ENCODE assay signal across 8 mouse cellular contexts in the genomic region with DNA sequence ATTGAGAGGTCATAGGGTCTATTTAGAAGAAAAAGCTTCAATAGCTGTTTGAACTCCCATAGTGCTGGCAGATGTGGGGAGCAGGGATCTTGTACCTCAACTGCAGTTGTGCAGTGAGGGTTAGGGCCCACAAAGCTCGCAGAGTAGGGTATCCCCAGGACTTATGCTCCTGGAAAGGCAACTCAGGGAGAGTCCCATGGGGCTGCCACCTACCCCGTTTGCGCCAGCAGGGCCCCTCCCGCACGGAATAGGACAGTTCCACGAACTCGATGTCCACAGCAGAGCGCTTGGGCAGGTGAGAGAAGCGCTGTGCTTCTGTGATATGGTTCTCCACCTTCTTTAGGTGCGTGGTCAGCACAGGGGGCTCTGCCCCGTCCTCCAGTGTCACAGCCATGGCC. TPM values are rescaled to one million over a fixed set of nuclear protein-coding genes. Genes with fewer than 3 reads are reported as not detected.
DNase-seq lines count a peak whose midpoint lies in the region; ATAC-seq and TF ChIP-seq lines count a peak whose summit lies in the region.

No protein-coding gene starts in this region.

- 17% methylated on average over 11 of the region's 11 CpGs for WGBS in thymus, adult 2 months
- 6% methylated on average over 11 of the region's 11 CpGs for WGBS in liver, embryonic 13.5 days (ENCODE audit: insufficient replicate concordance)
- WGBS in stomach, postnatal 0 days, result 16% methylated on average over 11 of the region's 11 CpGs

- DNase-seq in adrenal gland, postnatal 10 days, result peak; percentile 31
- DNase-seq in adrenal gland, adult 18-20 months (ENCODE audit: low spot score in 2 of 2), result no peak
- no peak for DNase-seq in thymus, adult 2 months
- no peak for DNase-seq in thymus, postnatal 25 days
- DNase-seq in liver, embryonic 13.5 days, result peak; percentile 29
- no peak for DNase-seq in stomach, postnatal 0 days (ENCODE audit: low spot score)
- DNase-seq in gastrocnemius, postnatal 25 days, result no peak

- H3K4me3 ChIP-seq in thymus, adult 2 months (ENCODE audit: control insufficient read depth, insufficient read depth, low read length), result 0 out of 2 replicates have a peak overlapping the region, but pooled peaks have one; percentile 9
- peak overlapping the region; percentile 97 for H3K4me3 ChIP-seq in liver, embryonic 13.5 days (replicated peaks)
- peak overlapping the region; percentile 61 for H3K4me3 ChIP-seq in stomach, postnatal 0 days (ENCODE audit: low read depth, low read length)

- peak overlapping the region; percentile 88 for H3K4me2 ChIP-seq in liver, embryonic 13.5 days
- peak overlapping the region; percentile 83 for H3K4me2 ChIP-seq in stomach, postnatal 0 days (replicated peaks; ENCODE audit: low read depth)

- H3K9me3 ChIP-seq in liver, embryonic 13.5 days (replicated peaks), result 0 out of 2 replicates have a peak, but pooled peaks cover 3% of the 10 kb centered on the region
- H3K9me3 ChIP-seq in stomach, postnatal 0 days (ENCODE audit: control insufficient read depth, low read length), result no peaks in the 10 kb centered on the region

- TF ChIP-seq POLR2A in thymus, adult 2 months (IDR thresholded peaks at IDR 0.05; ENCODE audit: control insufficient read depth, extremely low read depth, insufficient read depth, low read length, poor library complexity), result no peak

- TF ChIP-seq CTCF in thymus, adult 2 months (IDR thresholded peaks at IDR 0.05; ENCODE audit: borderline replicate concordance, control insufficient read depth, extremely low read depth, insufficient read depth, low read length, poor library complexity), result no peak
- TF ChIP-seq CTCF in stomach, postnatal 0 days (IDR thresholded peaks at IDR 0.05; ENCODE audit: low read depth), result no peak

- H3K9ac ChIP-seq in liver, embryonic 13.5 days, result peak overlapping the region; percentile 99
- peak overlapping the region; percentile 63 for H3K9ac ChIP-seq in stomach, postnatal 0 days (ENCODE audit: low read length)

- 0 out of 2 replicates have a peak, but pooled peaks have one; percentile 8 for ATAC-seq in liver, embryonic 13.5 days (ENCODE audit: low read depth)
- ATAC-seq in stomach, postnatal 0 days (ENCODE audit: low FRiP score, low TSS enrichment), result 0 out of 2 replicates have a peak, but pooled peaks have one; percentile 10
- ATAC-seq in activated CD4-positive, CD25-positive, alpha-beta regulatory T cell, adult 4 months, result no peak

- TF ChIP-seq EP300 in stomach, postnatal 0 days (optimal IDR thresholded peaks at IDR 0.05), result no peak

- H3K27ac ChIP-seq in thymus, adult 2 months (ENCODE audit: control insufficient read depth, insufficient read depth, low read length), result no peak overlapping the region
- H3K27ac ChIP-seq in liver, embryonic 13.5 days, result peak overlapping the region; percentile 97
- H3K27ac ChIP-seq in stomach, postnatal 0 days (replicated peaks), result no peak overlapping the region

- H3K36me3 ChIP-seq in thymus, adult 2 months (ENCODE audit: control insufficient read depth, insufficient read depth, low read length), result peaks cover 11% of the 10 kb centered on the region
- peaks cover 49% of the 10 kb centered on the region for H3K36me3 ChIP-seq in liver, embryonic 13.5 days
- H3K36me3 ChIP-seq in stomach, postnatal 0 days (ENCODE audit: control insufficient read depth, insufficient read depth, low read length), result peaks cover 4% of the 10 kb centered on the region; the same call in 1 of the 2 replicates

- H3K27me3 ChIP-seq in thymus, adult 2 months (ENCODE audit: control insufficient read depth, insufficient read depth, low read length), result peaks cover 20% of the 10 kb centered on the region
- 0 out of 2 replicates have a peak, but pooled peaks cover 8% of the 10 kb centered on the region for H3K27me3 ChIP-seq in liver, embryonic 13.5 days
- H3K27me3 ChIP-seq in stomach, postnatal 0 days (ENCODE audit: control insufficient read depth, insufficient read depth, low read length), result no peaks in the 10 kb centered on the region

- peaks cover 15% of the 10 kb centered on the region for H3K4me1 ChIP-seq in thymus, adult 2 months (replicated peaks; ENCODE audit: control insufficient read depth, insufficient read depth, low read length)
- peaks cover 73% of the 10 kb centered on the region for H3K4me1 ChIP-seq in liver, embryonic 13.5 days (replicated peaks)
- H3K4me1 ChIP-seq in stomach, postnatal 0 days (replicated peaks; ENCODE audit: control insufficient read depth, insufficient read depth), result no peaks in the 10 kb centered on the region

RNA-seq across cellular contexts. Expression of a gene that starts 1.4 kb away (rescaled TPM):
- total RNA-seq in adrenal gland, postnatal 10 days (2021), result 10 to 100 TPM; 15.0 to 23.1 TPM
- 10 to 100 TPM; 16.1 to 30.7 TPM for total RNA-seq in adrenal gland, adult 18-20 months (2021)
- polyA plus RNA-seq in thymus, adult 2 months (2012; rRNA removed), result 1.2 and 2.7 TPM in 2 replicates
- polyA plus RNA-seq in liver, embryonic 13.5 days (2015; fragmentation: Nextera tagmentation; extraction: Ambion mirVana), result 11.1 and 13.0 TPM in 2 replicates
- polyA plus RNA-seq in stomach, postnatal 0 days (2015; fragmentation: Nextera tagmentation; extraction: Ambion mirVana), result 1.4 TPM in 2 replicates
- not detected for polyA plus RNA-seq in activated CD4-positive, CD25-positive, alpha-beta regulatory T cell, adult 4 months (2017; shearing (Covaris generic))
- total RNA-seq in gastrocnemius, postnatal 25 days (2021), result under 1 TPM; 0.15 to 0.62 TPM

RNA-seq across cellular contexts. Expression of a gene that starts 18.5 kb away (rescaled TPM):
- total RNA-seq in adrenal gland, postnatal 10 days (2021), result 10 to 100 TPM; 17.3 to 24.4 TPM
- total RNA-seq in adrenal gland, adult 18-20 months (2021), result 10 to 100 TPM; 18.3 to 22.6 TPM
- 71.1 and 71.9 TPM in 2 replicates for polyA plus RNA-seq in thymus, adult 2 months (2012; rRNA removed)
- 11.4 and 11.5 TPM in 2 replicates for polyA plus RNA-seq in liver, embryonic 13.5 days (2015; fragmentation: Nextera tagmentation; extraction: Ambion mirVana)
- polyA plus RNA-seq in stomach, postnatal 0 days (2015; fragmentation: Nextera tagmentation; extraction: Ambion mirVana), result 8.9 and 9.4 TPM in 2 replicates
- 10 to 100 TPM; 18.1 to 21.7 TPM for polyA plus RNA-seq in activated CD4-positive, CD25-positive, alpha-beta regulatory T cell, adult 4 months (2017; shearing (Covaris generic))
- 1 to 10 TPM; 5.6 to 6.0 TPM for total RNA-seq in gastrocnemius, postnatal 25 days (2021)

RNA-seq across cellular contexts. Expression of a gene that starts 18.6 kb away (rescaled TPM):
- 10 to 100 TPM; 23.1 to 30.6 TPM for total RNA-seq in adrenal gland, postnatal 10 days (2021)
- 10 to 100 TPM; 14.0 to 17.1 TPM for total RNA-seq in adrenal gland, adult 18-20 months (2021)
- polyA plus RNA-seq in thymus, adult 2 months (2012; rRNA removed), result 13.4 and 16.2 TPM in 2 replicates
- 3.2 and 3.8 TPM in 2 replicates for polyA plus RNA-seq in liver, embryonic 13.5 days (2015; fragmentation: Nextera tagmentation; extraction: Ambion mirVana)
- polyA plus RNA-seq in stomach, postnatal 0 days (2015; fragmentation: Nextera tagmentation; extraction: Ambion mirVana), result 9.2 and 10.7 TPM in 2 replicates
- 1 to 10 TPM; 2.8 to 6.0 TPM for polyA plus RNA-seq in activated CD4-positive, CD25-positive, alpha-beta regulatory T cell, adult 4 months (2017; shearing (Covaris generic))
- total RNA-seq in gastrocnemius, postnatal 25 days (2021), result 10 to 100 TPM; 18.6 to 21.1 TPM

RNA-seq across cellular contexts. Expression of a gene that starts 33.1 kb away (rescaled TPM):
- 10 to 100 TPM; 19.3 to 25.1 TPM for total RNA-seq in adrenal gland, postnatal 10 days (2021)
- 10 to 100 TPM; 35.2 to 41.7 TPM for total RNA-seq in adrenal gland, adult 18-20 months (2021)
- polyA plus RNA-seq in thymus, adult 2 months (2012; rRNA removed), result 94.1 and 110 TPM in 2 replicates
- polyA plus RNA-seq in liver, embryonic 13.5 days (2015; fragmentation: Nextera tagmentation; extraction: Ambion mirVana), result 6.4 and 8.2 TPM in 2 replicates
- polyA plus RNA-seq in stomach, postnatal 0 days (2015; fragmentation: Nextera tagmentation; extraction: Ambion mirVana), result 7.4 and 7.5 TPM in 2 replicates
- polyA plus RNA-seq in activated CD4-positive, CD25-positive, alpha-beta regulatory T cell, adult 4 months (2017; shearing (Covaris generic)), result 1 to 10 TPM; 4.3 to 5.3 TPM
- 10 to 100 TPM; 12.0 to 12.2 TPM for total RNA-seq in gastrocnemius, postnatal 25 days (2021)

RNA-seq across cellular contexts. Expression of a gene that starts 35.7 kb away (rescaled TPM):
- total RNA-seq in adrenal gland, postnatal 10 days (2021), result under 1 TPM in 1 of 2 experiments, not detected in 1; 0.48 TPM
- total RNA-seq in adrenal gland, adult 18-20 months (2021), result not detected
- 0.55 and 0.59 TPM in 2 replicates for polyA plus RNA-seq in thymus, adult 2 months (2012; rRNA removed)
- 0.06 and 0.24 TPM in 2 replicates for polyA plus RNA-seq in liver, embryonic 13.5 days (2015; fragmentation: Nextera tagmentation; extraction: Ambion mirVana)
- 0.08 and 0.13 TPM in 2 replicates for polyA plus RNA-seq in stomach, postnatal 0 days (2015; fragmentation: Nextera tagmentation; extraction: Ambion mirVana)
- under 1 TPM in 1 of 2 experiments, not detected in 1; 0.30 TPM for polyA plus RNA-seq in activated CD4-positive, CD25-positive, alpha-beta regulatory T cell, adult 4 months (2017; shearing (Covaris generic))
- total RNA-seq in gastrocnemius, postnatal 25 days (2021), result under 1 TPM; 0.99 to 1.00 TPM

Comparison
In these comparisons a context has a peak if more than half of its experiments do, and no peak if none do; other contexts are left out.
1. DNase-seq: peak in adrenal gland, postnatal 10 days (single experiment) and liver, embryonic 13.5 days (single experiment); none in adrenal gland, adult 18-20 months (0 of 2), thymus, adult 2 months (single experiment), thymus, postnatal 25 days (single experiment), stomach, postnatal 0 days (single experiment) and gastrocnemius, postnatal 25 days (single experiment).
2. H3K4me3 ChIP-seq: peak in every context shown above with its lines; median percentile 97 in liver, embryonic 13.5 days; 61 in stomach, postnatal 0 days; 9 in thymus, adult 2 months.